Mouse (Mus musculus) layer of hippocampus, postnatal 36 days (tissue): ENCODE measurements at regions not wholly inside any gene's neighbourhood (a gene's known extent, or its start where the extent isn't known, plus 50 kb on each side); places are given as distances from the start of the nearest gene placed in this dataset.
A peak's percentile ranks its signal among the peaks of the same experiment; 100 is the strongest.
"Not testable (repeated sequence)": the region's sequence is repeated elsewhere in the genome, so short reads cannot be mapped to it uniquely, and the experiment has no call there.

Source experiments
- DNase-seq, 2 experiments: peaks; one replicate each; pipeline ENCODE4 v3.0.0; 2022

DNA sequence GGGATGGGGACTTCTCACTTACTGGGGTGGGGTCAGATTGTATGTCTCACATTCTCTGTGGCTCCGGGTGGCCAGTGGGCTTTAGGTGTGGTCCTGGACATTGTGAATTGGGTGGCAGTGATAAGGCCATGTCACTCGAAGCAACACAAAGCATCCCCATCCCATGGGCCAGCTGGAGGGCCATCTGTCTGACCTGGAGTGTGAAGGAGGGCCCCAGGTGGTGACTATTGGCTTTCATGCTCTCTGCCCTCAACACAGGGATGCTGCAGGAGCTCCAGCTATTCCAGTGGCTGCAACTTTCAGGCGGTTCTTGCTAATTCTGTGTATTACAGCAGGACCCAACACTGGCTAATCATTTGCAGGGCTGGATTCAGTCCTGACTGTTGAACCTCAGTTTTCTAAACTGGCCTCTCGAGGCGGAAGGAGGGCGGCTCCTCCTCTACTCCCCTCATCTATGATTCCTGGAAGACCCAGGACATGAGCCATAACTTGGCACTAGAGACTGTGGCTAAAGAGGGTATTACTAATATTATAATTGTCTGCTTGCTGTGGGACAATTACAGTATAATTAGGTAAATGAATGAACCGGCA, 64.1 kb downstream of the 9530068E07Rik start:
- no peak for DNase-seq

GRCm38 (mm10) chr11:52471128-52471527, 74.9 kb downstream of the 9530068E07Rik start:
- not testable (repeated sequence) for DNase-seq

DNA sequence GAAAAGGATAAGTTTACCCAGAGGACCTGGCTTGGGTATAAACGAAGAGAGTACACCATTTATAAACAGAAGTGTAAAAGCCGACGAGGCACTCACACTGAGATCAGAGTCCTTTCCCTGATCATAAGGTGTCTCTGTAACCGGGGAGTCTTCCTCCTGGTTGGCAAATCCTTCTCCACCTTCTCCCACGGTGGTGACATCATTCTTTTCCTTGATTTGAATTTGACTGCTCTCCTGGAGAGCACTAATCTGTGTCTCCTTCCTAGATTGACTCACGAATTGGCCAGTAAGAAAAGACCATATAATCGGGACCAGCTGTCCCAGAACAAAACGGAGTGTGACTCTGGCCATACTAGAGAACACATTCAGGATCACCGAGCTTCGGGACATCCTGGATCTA, 83.9 kb downstream of the 9530068E07Rik start:
- DNase-seq = not testable (repeated sequence)

DNA sequence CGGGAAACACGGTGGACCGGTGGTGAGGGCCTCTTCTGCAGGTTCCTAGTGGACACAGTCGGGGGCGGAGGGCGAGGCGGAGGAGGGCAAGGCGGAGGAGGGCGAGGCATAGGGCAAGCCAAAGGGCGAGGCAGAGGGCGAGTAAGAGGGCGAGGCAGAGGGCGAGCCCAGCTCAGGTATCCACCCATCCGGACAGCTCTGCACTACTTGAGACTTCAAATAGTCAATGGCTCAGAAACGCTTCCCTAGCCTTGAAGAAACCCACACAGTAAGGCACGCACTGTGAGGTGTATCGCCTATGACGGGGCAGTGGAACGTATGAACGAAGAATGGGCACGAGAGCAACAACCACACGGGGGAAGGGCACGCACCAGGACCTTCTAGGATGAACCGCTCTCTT, 84.5 kb downstream of the 9530068E07Rik start:
- DNase-seq = not testable (repeated sequence)

- not testable (repeated sequence) for DNase-seq
These were observed 87.3 kb downstream of the 9530068E07Rik start for GRCm38 (mm10) chr11:52483534-52483933.

DNA sequence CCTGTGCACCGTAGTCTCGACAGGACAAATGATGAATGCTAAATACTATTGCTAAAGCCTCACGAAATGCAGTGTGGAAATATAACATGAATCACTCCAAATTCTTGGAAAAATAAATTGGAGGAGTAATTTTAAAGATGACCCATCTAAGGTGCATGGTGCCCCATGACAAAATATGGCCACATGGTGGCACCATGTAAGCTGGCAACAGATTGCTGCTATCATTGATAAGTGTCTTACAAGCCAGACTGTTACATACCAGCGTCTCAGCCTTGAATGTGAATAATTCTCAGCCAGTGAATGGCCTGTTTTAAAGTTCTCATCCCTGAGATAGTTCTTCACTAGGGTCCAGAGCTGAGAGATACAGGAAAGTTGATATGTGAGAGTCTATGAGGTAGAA, 92.3 kb downstream of the 9530068E07Rik start:
- DNase-seq = not testable (repeated sequence)

GRCm38 (mm10) chr11:52493336-52493735, 97.1 kb downstream of the 9530068E07Rik start:
- DNase-seq = no peak

GRCm38 (mm10) chr11:52496908-52497307, 100.7 kb downstream of the 9530068E07Rik start:
- DNase-seq = no peak

GRCm38 (mm10) chr11:52502759-52503365, 106.6 kb downstream of the 9530068E07Rik start:
- DNase-seq = no peak

DNA sequence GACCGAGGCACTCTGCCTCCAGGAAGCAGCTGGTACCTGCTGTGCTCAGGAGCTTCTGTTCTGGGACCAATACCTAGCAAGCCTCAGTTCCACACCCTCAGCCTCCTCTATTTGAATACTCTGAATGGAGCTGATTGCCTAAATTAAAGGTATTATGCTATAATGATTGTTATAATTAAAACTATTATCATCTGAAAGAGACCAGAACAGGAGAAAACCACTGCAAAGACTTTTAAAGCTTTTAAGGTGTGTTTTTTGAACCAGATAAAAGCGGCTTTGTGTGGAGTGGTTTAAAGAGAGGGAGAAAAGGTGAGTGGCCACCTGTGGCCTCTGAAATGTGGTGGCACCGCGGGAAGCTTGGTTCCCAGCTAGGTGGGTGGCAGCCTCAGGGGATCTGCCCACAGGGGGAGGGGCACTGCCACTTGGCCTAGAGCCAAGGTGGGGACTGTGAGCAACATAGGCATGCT, 115.6 kb downstream of the 9530068E07Rik start:
- DNase-seq = no peak

GRCm38 (mm10) chr11:52517330-52517729, 121.1 kb downstream of the 9530068E07Rik start:
- DNase-seq = no peak

- DNase-seq = no peak
These were observed 123.6 kb downstream of the 9530068E07Rik start for GRCm38 (mm10) chr11:52519877-52520276.

DNA sequence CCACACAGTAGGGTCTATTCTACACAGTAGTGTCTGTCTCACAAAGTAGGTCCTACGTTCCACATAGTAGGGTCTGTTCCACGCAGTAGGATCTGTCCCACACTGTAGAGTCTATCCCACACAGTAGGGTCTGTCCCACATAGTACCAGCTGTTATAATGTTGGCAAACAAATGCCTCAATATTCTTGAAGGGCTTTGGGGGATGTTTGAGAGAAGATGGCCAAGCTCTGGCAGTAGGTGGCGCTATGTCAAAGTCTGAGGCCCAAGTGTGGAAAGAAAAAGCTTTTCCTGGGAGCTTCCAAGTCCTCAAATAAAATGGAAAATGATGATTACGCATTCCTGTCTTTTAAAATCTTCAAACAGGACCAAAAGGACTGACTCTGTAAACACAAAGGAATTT, 125.7 kb downstream of the 9530068E07Rik start:
- peak; percentile 31 to 54 for DNase-seq

GRCm38 (mm10) chr11:52522384-52522783, 126.2 kb downstream of the 9530068E07Rik start:
- DNase-seq = no peak

GRCm38 (mm10) chr11:52523191-52523590, 127.0 kb downstream of the 9530068E07Rik start:
- DNase-seq = no peak

DNA sequence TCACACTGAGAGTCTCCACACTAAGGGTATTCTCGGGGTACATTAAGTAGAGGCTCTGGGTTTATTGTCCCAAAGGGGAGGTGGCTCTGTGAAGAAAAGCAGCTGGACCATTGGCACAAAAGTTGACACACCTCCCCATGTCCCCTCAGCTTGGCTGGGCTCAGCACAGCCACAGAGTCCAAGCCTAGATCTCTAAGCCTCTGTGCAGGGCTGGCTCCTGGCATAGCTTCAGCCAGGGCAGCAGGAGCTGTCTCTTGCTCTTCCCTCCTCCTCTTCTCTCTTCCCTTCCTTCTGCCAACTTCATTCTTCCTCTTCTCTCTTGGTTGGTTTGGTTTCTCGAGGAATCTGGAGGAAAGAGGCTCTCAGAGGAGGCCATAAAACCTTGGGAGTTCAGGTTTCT, 127.4 kb downstream of the 9530068E07Rik start:
- DNase-seq = no peak

GRCm38 (mm10) chr11:52525446-52525845, 129.2 kb downstream of the 9530068E07Rik start:
- DNase-seq = no peak

DNA sequence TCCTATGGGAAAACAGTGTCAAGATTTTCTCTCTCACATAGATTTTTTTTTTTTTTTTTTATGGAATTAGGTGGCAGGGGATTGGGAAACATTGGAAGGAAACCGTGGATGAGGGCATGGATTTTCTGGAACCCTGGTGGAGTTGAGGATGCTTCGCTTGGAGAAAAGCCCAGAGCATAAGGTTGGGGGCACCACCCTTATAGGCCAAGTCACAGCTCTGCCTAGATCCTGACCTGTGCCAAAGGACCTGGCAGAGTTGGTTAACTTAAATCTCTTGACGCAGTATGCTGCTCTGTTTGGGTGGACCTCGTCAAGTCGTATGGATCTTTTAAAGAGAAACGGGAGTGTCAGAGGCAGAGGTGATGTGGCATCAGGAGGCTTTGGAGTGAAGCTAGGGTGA, 130.1 kb downstream of the 9530068E07Rik start:
- DNase-seq = no peak

- no peak for DNase-seq
These were observed 137.2 kb downstream of the 9530068E07Rik start for GRCm38 (mm10) chr11:52533379-52533778.

DNA sequence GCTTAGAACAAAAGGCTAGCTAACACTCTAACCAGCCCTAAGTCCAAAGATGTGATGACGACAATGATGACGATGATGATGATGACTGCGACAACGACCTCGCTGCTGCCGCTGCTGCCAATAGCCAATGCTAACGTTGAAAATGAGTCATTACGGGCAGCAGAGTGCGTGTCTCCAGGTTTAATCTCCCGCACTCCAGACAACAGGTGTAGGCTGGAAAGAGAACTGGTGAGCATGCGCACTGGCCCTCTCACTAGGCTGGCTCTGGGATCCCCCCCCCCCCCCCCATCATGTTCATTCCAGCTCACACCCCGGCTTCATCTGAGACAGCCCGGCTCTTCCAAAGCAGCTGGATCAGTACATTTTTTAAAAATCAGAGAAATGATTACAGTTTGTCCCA, 138.4 kb downstream of the 9530068E07Rik start:
- DNase-seq = no peak

DNA sequence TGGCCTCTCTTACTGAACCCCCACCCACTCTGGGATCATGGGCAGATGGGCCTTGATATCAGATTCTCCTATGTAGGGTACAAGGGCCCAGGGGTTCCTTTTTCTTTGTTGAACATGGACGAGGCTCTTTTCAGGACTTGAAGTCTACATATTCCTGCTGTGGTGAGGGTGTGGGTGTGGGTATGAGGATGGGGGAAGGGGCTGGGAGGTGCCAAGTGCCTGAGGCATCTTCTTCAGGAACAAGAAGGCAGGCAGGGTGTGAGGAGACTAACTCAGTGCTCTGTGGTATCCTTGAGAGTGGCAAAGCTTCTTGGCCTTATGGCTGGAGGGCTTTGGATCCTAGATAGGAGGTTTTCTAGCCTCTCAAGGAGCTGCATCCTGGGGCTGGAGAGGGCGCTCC, 140.0 kb downstream of the 9530068E07Rik start:
- no peak for DNase-seq

DNA sequence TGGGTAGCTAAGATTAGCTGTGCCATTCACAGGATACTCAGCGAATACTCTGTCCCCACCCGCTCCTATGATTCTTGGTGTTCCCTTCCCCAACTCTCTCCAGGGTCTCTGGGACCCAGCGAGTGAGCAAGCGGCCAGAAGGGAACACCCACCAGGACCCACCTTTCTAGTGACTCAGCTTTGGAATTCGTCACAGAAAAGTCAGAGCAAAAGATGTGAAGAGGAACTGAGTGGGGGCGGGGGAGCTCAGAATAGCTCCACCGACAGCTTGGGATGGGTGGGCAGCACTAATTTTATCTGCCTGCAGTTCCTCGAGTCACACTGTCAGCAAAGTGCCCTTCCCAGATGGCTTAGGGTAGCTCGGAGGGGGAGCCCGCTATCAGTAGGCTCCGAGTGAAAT, 140.6 kb downstream of the 9530068E07Rik start:
- peak; percentile 37 to 38 for DNase-seq

GRCm38 (mm10) chr11:52537819-52538435, 141.7 kb downstream of the 9530068E07Rik start:
- DNase-seq = no peak

- no peak for DNase-seq
These were observed 145.0 kb downstream of the 9530068E07Rik start for GRCm38 (mm10) chr11:52541210-52541609.
